Mouse (Mus musculus) embryonic stem cell, embryonic (primary cell): ENCODE data around the gene Trpc6.

Experiments used
- CTCF ChIA-PET, 4 experiments: fragments of 300-600 bp in 2 of 4; fragments of 350-600 bp in 2 of 4; sonication (Branson Sonifier 250); formaldehyde crosslinking; loops; one replicate each; lab custom pipeline; 2022; ENCODE audit warnings: inconsistent platforms in 2 of 4; lab: Charles Lee
- POLR2A ChIA-PET, 4 experiments: fragments of 300-600 bp in 2 of 4; fragments of 350-600 bp in 2 of 4; sonication (Branson Sonifier 250); formaldehyde crosslinking; loops; one replicate each; lab custom pipeline; 2022; ENCODE audit warnings: antibody characterized with exemption in 4 of 4, inconsistent platforms in 1 of 4; lab: Charles Lee

The Trpc6 gene

GRCm38 (mm10) chr9:8544041-8544794 is at the start of gene Trpc6:
Gene Trpc6, plus strand, starts transcription at chr9:8544142.
- POLR2A ChIA-PET: interaction anchor here in 1 of 4 experiments (0.7 kb wide), 1 partner anchor 82 kb away, joined by 4 read pairs; no protein-coding TSS in a partner anchor
- CTCF ChIA-PET: interaction anchor here in 1 of 4 experiments (1.5 kb wide), 1 partner anchor 49 kb away, joined by 4 read pairs; no protein-coding TSS in a partner anchor

DNA sequence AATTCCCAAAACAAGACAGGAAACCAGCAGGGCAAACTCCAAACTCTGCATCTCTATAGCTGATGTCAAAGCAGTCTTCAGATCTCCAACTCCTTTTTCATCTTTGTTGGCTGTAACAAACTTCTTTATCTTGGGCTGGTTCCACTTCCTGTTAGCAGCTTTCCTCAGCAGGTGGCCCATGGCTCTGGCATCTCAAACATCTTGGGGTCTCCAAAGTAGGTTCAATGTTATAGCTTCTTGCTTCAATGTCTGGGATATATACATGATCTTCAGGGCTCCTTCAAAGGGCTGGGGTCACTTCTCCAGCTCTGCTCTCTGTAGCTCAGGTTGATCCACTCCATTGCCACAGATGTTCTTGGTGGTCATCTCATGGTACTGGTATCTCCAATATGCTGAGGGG is 23.0 kb upstream of the Trpc6 start:
- ChIA-PET CTCF (no interaction called here), POLR2A (no interaction called here)

- POLR2A ChIA-PET: no interaction called here
Observed at GRCm38 (mm10) chr9:8533670-8534069, 10.3 kb upstream of the Trpc6 start.

GRCm38 (mm10) chr9:8545236-8545635 is 1.3 kb downstream of the Trpc6 start:
- CTCF ChIA-PET: interaction anchor here in 2 of 4 experiments (0.7 to 1.5 kb wide), 2 partner anchors 47 to 408 kb away, joined by 3 to 4 read pairs; no protein-coding TSS in a partner anchor
- POLR2A ChIA-PET: interaction anchor here in 1 of 4 experiments (1.2 kb wide), 1 partner anchor 11 kb away, joined by 3 read pairs; no protein-coding TSS in a partner anchor

More at GRCm38 (mm10) chr9:8533670-8534069, 10.3 kb upstream of the Trpc6 start:
- CTCF ChIA-PET: no interaction called here

GRCm38 (mm10) chr9:8558574-8558973 is 14.6 kb downstream of the Trpc6 start:
- POLR2A ChIA-PET: no interaction called here
- CTCF ChIA-PET: no interaction called here

GRCm38 (mm10) chr9:8592618-8593017 is 48.7 kb downstream of the Trpc6 start:
- POLR2A ChIA-PET: interaction anchor here in 1 of 4 experiments (0.5 kb wide), 1 partner anchor 364 kb away, joined by 3 read pairs; no protein-coding TSS in a partner anchor
- CTCF ChIA-PET: interaction anchor here in 3 of 4 experiments (0.6 to 1.7 kb wide), 13 partner anchors 19 to 433 kb away, joined by 3 to 7 read pairs (median 4); partner anchors contain the start of gene Trpc6 (in 1 of the 3)

- POLR2A ChIA-PET: no interaction called here
Observed at GRCm38 (mm10) chr9:8597089-8597488, 53.1 kb downstream of the Trpc6 start.

GRCm38 (mm10) chr9:8606816-8607491 is 63.0 kb downstream of the Trpc6 start:
- CTCF ChIA-PET: no interaction called here
- POLR2A ChIA-PET: no interaction called here

More at GRCm38 (mm10) chr9:8597089-8597488, 53.1 kb downstream of the Trpc6 start:
- CTCF ChIA-PET: interaction anchor here in 1 of 4 experiments (0.8 kb wide), 1 partner anchor 583 kb away, joined by 3 read pairs; no protein-coding TSS in a partner anchor

DNA sequence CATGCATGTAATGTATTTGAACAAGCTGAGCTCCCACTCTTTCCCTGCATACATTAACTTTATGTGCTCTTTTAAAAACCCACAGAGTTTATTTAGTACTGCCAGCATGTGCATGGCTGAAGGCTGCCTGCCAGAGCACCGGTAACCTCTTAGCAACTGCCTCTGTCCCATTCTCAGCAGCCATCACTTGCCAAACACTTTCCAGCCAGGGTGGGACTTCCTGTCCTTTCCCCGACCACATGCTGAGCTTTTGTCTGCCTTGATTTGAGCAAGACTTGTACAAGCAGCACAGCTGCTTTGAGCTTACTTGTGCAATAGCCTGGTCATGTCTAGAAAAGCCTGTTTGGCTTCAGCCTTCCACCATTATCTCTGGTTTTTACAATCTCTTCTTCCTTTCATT is 90.4 kb downstream of the Trpc6 start:
- ChIA-PET CTCF (interaction anchor here in 1 of 4 experiments (1.3 kb wide), 1 partner anchor 42 kb away, joined by 4 read pairs; no protein-coding TSS in a partner anchor), POLR2A (no interaction called here)

- POLR2A ChIA-PET: no interaction called here
- CTCF ChIA-PET: no interaction called here
Observed at GRCm38 (mm10) chr9:8643453-8643852, 99.5 kb downstream of the Trpc6 start.

GRCm38 (mm10) chr9:8655347-8655746 is 111.4 kb downstream of the Trpc6 start:
- ChIA-PET POLR2A (no interaction called here), CTCF (no interaction called here)

- CTCF ChIA-PET: interaction anchor here in 1 of 4 experiments (0.5 kb wide), 1 partner anchor 674 kb away, joined by 3 read pairs; no protein-coding TSS in a partner anchor
- POLR2A ChIA-PET: no interaction called here
Observed at GRCm38 (mm10) chr9:8672944-8673343, 129.0 kb downstream of the Trpc6 start.

DNA sequence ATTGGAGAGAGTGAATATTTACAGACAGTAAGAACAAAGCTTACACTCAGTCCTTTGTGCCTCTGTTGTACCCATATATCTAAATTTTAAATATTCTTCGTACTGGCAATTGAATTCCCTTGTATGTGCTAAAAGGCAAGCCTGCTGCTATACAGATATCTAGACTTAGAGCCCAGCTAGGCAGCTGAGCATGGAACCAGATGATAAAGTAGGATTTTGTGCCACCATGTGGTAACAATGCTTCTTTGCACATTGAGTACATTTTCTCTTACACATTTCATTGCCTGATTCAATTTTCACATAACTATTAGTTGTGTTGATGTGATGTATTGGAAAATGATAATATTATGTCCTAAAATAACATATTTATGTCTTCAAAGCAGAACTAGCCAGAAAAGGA is 132.7 kb downstream of the Trpc6 start:
- CTCF ChIA-PET: interaction anchor here in 2 of 4 experiments (0.6 to 1.6 kb wide), 2 partner anchors 84 to 450 kb away, joined by 3 to 5 read pairs; no protein-coding TSS in a partner anchor
- POLR2A ChIA-PET: no interaction called here

GRCm38 (mm10) chr9:8693177-8693576 is 149.2 kb downstream of the Trpc6 start:
- ChIA-PET CTCF (no interaction called here), POLR2A (no interaction called here)

DNA sequence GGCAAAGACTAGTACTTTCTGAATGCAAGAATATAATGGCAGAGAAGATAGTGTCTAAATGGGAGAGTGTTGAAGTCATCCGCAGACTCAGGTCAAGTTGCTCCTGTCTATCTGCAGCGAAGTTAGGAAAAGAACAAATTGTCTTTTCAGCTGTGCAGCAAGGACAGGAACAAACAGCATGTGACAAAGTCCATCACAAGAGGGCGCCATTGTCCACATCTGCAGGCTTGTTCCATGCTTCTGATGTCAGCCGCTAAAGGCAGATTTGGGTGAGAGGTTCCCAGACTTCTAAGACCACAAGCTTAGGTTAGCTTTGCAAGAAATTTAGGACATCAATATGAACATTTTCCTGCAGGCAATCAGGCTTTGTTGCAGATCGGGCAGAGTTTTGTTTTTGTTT is 156.7 kb downstream of the Trpc6 start:
- ChIA-PET CTCF (interaction anchor here (0.6 to 1.7 kb wide), 25 partner anchors 11 to 1531 kb away, joined by 3 to 7 read pairs (median 4); no protein-coding TSS in a partner anchor), POLR2A (no interaction called here)

DNA sequence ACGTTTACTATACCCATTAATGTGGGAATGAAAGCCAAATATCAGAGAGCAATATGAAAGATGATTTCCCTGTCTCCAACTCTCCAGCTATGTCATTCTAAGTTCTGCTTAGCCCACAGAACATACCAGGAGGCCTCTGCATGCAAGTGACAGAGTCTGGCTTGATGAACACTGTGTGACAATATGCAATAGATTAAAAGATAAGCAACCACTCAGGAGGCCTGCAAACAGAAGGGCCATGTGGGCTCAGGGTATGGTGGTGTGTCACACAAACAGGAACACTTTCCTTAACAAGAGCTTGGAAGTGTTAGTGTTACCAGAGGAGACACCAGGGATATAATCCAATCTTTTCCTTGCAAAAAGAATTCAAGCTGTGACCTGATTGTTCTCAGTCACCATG is 159.6 kb downstream of the Trpc6 start:
- POLR2A ChIA-PET: no interaction called here

DNA sequence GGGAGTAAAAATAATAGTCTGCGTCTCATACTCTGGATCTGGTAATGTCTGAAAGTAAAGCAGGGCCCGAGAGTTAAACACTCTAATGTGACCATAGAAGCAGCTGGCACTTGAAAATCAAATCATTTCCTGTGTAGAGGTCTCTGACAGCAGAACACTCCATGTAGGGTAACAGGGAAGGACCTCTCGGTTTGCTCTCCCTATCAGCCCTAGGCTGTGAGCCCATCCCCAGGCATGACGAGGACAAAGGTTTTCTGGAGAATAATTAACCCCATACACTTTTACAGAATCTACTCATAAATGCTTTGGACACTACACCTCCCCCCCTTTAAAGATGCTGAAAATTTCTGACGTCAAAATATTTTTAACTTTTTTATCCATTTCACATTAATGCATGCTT is 160.0 kb downstream of the Trpc6 start:
- CTCF ChIA-PET: interaction anchor here in 1 of 4 experiments (0.5 kb wide), 1 partner anchor 458 kb away, joined by 3 read pairs; no protein-coding TSS in a partner anchor
- POLR2A ChIA-PET: no interaction called here

More for the DNA sequence above, 159.6 kb downstream of the Trpc6 start:
- CTCF ChIA-PET: interaction anchor here in 1 of 4 experiments (0.5 kb wide), 1 partner anchor 458 kb away, joined by 3 read pairs; no protein-coding TSS in a partner anchor

- ChIA-PET CTCF (no interaction called here), POLR2A (no interaction called here)
Observed at GRCm38 (mm10) chr9:8710052-8710739, 166.3 kb downstream of the Trpc6 start.

DNA sequence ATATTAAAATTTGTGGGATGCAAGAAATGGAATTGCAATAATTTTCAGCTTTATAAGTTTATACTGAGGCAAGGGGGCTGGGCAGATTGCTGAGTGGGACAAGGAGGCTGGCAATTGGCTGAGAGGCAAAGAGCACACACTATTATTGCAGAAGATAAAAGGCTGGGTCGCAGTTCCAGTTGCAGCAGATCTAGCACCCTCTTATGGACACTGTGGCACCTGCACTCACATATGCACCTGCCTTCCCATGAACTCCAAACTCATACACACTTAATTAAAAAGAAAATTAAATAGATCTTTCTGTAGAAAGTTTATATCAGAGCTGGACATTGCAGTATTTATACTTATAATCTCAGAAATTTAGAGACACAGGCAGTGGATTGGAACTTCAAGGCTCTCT is 175.1 kb downstream of the Trpc6 start:
- POLR2A ChIA-PET: interaction anchor here in 1 of 4 experiments (1.2 kb wide), 1 partner anchor 12 kb away, joined by 3 read pairs; no protein-coding TSS in a partner anchor
- CTCF ChIA-PET: no interaction called here
